Mouse (Mus musculus) WW6 (cell line): ENCODE results near the gene Mosmo.

Source experiments
- DNase-seq: peaks from one replicate; pipeline ENCODE4 v3.0.0-alpha.2; 2013; ENCODE audit warnings: low read depth, low spot score

The Mosmo gene

GRCm38 (mm10) chr7:120771389-120771788 is 94.0 kb downstream of the Mosmo start:
- DNase-seq, result no peak

GRCm38 (mm10) chr7:120778012-120778411 is 100.6 kb downstream of the Mosmo start:
- no peak for DNase-seq
